Mouse (Mus musculus): Measurements from ENCODE around the gene Tmem50a. TPM values are rescaled to one million over a fixed set of nuclear protein-coding genes. Genes with fewer than 3 reads are reported as not detected.

Tmem50a gene
- polyA plus RNA-seq, 1 experiment = 121 TPM

- Histone ChIP-seq H3K27me3 (ENCODE audit: control insufficient read depth, insufficient read depth, insufficient read length) (peaks cover 13% of the 10 kb centered on the region), H3K4me2 (ENCODE audit: low read depth) (no peak overlapping the region), H3ac (ENCODE audit: control insufficient read depth, insufficient read length) (no peak overlapping the region), H3K4me3 (no peak overlapping the region), H3K36me3 (ENCODE audit: control insufficient read depth, insufficient read depth) (no peaks in the 10 kb centered on the region), H3K79me2 (ENCODE audit: control insufficient read depth, insufficient read depth) (no peaks in the 10 kb centered on the region)
- TF ChIP-seq POLR2A (IDR thresholded peaks at IDR 0.05; ENCODE audit: insufficient read length, low read depth) (no peak), USF1 (IDR thresholded peaks at IDR 0.05; ENCODE audit: low read depth) (no peak)
Measured at GRCm38 (mm10) chr4:134869815-134870375, 44.9 kb downstream of the Tmem50a start.

GRCm38 (mm10) chr4:134869068-134869730 lies 45.6 kb downstream of the Tmem50a start:
- H3ac ChIP-seq (ENCODE audit: control insufficient read depth, insufficient read length) = no peak overlapping the region
- no peak for TF ChIP-seq MYOG (IDR thresholded peaks at IDR 0.05; ENCODE audit: control insufficient read depth in 1 of 3, insufficient read depth in 1 of 3, insufficient read length in 2 of 3, low read depth in 2 of 3)
- TF ChIP-seq POLR2AphosphoS2 (IDR thresholded peaks at IDR 0.05; ENCODE audit: insufficient read length, low read depth) = no peak
- no peak for TF ChIP-seq POLR2A (IDR thresholded peaks at IDR 0.05; ENCODE audit: insufficient read length, low read depth)
- TF ChIP-seq MYOD1 (IDR thresholded peaks at IDR 0.05; ENCODE audit: control insufficient read depth in 1 of 3, insufficient read length in 2 of 3, low read depth in 2 of 3) = no peak
- no peak for TF ChIP-seq E2F4 (IDR thresholded peaks at IDR 0.05; ENCODE audit: insufficient read depth)
- TF ChIP-seq TCF12 (IDR thresholded peaks at IDR 0.05; ENCODE audit: insufficient read depth, poor library complexity, severe bottlenecking) = no peak
- TF ChIP-seq REST (IDR thresholded peaks at IDR 0.05; ENCODE audit: insufficient read depth, insufficient read length) = no peak
- TF ChIP-seq SRF (IDR thresholded peaks at IDR 0.05; ENCODE audit: control insufficient read depth, insufficient read length, low read depth) = no peak
- H3K27me3 ChIP-seq (ENCODE audit: control insufficient read depth, insufficient read depth, insufficient read length) = peaks cover 18% of the 10 kb centered on the region
- no peaks in the 10 kb centered on the region for H3K79me2 ChIP-seq (ENCODE audit: control insufficient read depth, insufficient read depth)
- H3K36me3 ChIP-seq (ENCODE audit: control insufficient read depth, insufficient read depth) = no peaks in the 10 kb centered on the region
- no peak overlapping the region for H3K4me3 ChIP-seq
- H3K4me2 ChIP-seq (ENCODE audit: low read depth) = no peak overlapping the region

GRCm38 (mm10) chr4:134868490-134868889 lies 46.3 kb downstream of the Tmem50a start:
- Histone ChIP-seq H3K79me2 (ENCODE audit: control insufficient read depth, insufficient read depth) (no peaks in the 10 kb centered on the region), H3K4me2 (ENCODE audit: low read depth) (no peak overlapping the region), H3K27me3 (ENCODE audit: control insufficient read depth, insufficient read depth, insufficient read length) (peaks cover 19% of the 10 kb centered on the region), H3K4me3 (no peak overlapping the region), H3K36me3 (ENCODE audit: control insufficient read depth, insufficient read depth) (no peaks in the 10 kb centered on the region), H3ac (ENCODE audit: control insufficient read depth, insufficient read length) (no peak overlapping the region)
- TF ChIP-seq POLR2A (IDR thresholded peaks at IDR 0.05; ENCODE audit: insufficient read length, low read depth) (no peak), CEBPB (IDR thresholded peaks at IDR 0.05; ENCODE audit: insufficient read depth, poor library complexity, severe bottlenecking) (no peak), MYOG (IDR thresholded peaks at IDR 0.05; ENCODE audit: control insufficient read depth in 1 of 3, insufficient read depth in 1 of 3, insufficient read length in 2 of 3, low read depth in 2 of 3) (no peak), MAX (IDR thresholded peaks at IDR 0.05; ENCODE audit: low read depth) (no peak), REST (IDR thresholded peaks at IDR 0.05; ENCODE audit: insufficient read depth, insufficient read length) (no peak), MYOD1 (IDR thresholded peaks at IDR 0.05; ENCODE audit: control insufficient read depth in 1 of 3, insufficient read length in 2 of 3, low read depth in 2 of 3) (no peak), POLR2AphosphoS2 (IDR thresholded peaks at IDR 0.05; ENCODE audit: insufficient read length, low read depth) (no peak), TCF12 (IDR thresholded peaks at IDR 0.05; ENCODE audit: insufficient read depth, poor library complexity, severe bottlenecking) (no peak), E2F4 (IDR thresholded peaks at IDR 0.05; ENCODE audit: insufficient read depth) (no peak), TCF3 (IDR thresholded peaks at IDR 0.05; ENCODE audit: insufficient read length, low read depth) (no peak), USF1 (IDR thresholded peaks at IDR 0.05; ENCODE audit: low read depth) (no peak), SRF (IDR thresholded peaks at IDR 0.05; ENCODE audit: control insufficient read depth, insufficient read length, low read depth) (no peak)

- Histone ChIP-seq H3K4me3 (no peak overlapping the region), H3K79me2 (ENCODE audit: control insufficient read depth, insufficient read depth) (no peaks in the 10 kb centered on the region), H3K27me3 (ENCODE audit: control insufficient read depth, insufficient read depth, insufficient read length) (peaks cover 19% of the 10 kb centered on the region), H3K4me2 (ENCODE audit: low read depth) (no peak overlapping the region), H3K36me3 (ENCODE audit: control insufficient read depth, insufficient read depth) (no peaks in the 10 kb centered on the region), H3ac (ENCODE audit: control insufficient read depth, insufficient read length) (no peak overlapping the region)
- no peak for TF ChIP-seq CEBPB (IDR thresholded peaks at IDR 0.05; ENCODE audit: insufficient read depth, poor library complexity, severe bottlenecking)
- TF ChIP-seq SRF (IDR thresholded peaks at IDR 0.05; ENCODE audit: control insufficient read depth, insufficient read length, low read depth) = no peak
- TF ChIP-seq TCF3 (IDR thresholded peaks at IDR 0.05; ENCODE audit: insufficient read length, low read depth) = no peak
- TF ChIP-seq USF1 (IDR thresholded peaks at IDR 0.05; ENCODE audit: low read depth) = no peak
Measured at GRCm38 (mm10) chr4:134868065-134868464, 46.8 kb downstream of the Tmem50a start.

- H3K4me2 ChIP-seq (ENCODE audit: low read depth) = no peak overlapping the region
- no peak overlapping the region for H3ac ChIP-seq (ENCODE audit: control insufficient read depth, insufficient read length)
- TF ChIP-seq MYOG (IDR thresholded peaks at IDR 0.05; ENCODE audit: control insufficient read depth in 1 of 3, insufficient read depth in 1 of 3, insufficient read length in 2 of 3, low read depth in 2 of 3) (no peak), USF1 (IDR thresholded peaks at IDR 0.05; ENCODE audit: low read depth) (no peak), MYOD1 (IDR thresholded peaks at IDR 0.05; ENCODE audit: control insufficient read depth in 1 of 3, insufficient read length in 2 of 3, low read depth in 2 of 3) (no peak), POLR2AphosphoS2 (IDR thresholded peaks at IDR 0.05; ENCODE audit: insufficient read length, low read depth) (no peak), TCF12 (IDR thresholded peaks at IDR 0.05; ENCODE audit: insufficient read depth, poor library complexity, severe bottlenecking) (no peak), SRF (IDR thresholded peaks at IDR 0.05; ENCODE audit: control insufficient read depth, insufficient read length, low read depth) (no peak), MAX (IDR thresholded peaks at IDR 0.05; ENCODE audit: low read depth) (no peak), REST (IDR thresholded peaks at IDR 0.05; ENCODE audit: insufficient read depth, insufficient read length) (no peak), CEBPB (IDR thresholded peaks at IDR 0.05; ENCODE audit: insufficient read depth, poor library complexity, severe bottlenecking) (no peak), TCF3 (IDR thresholded peaks at IDR 0.05; ENCODE audit: insufficient read length, low read depth) (no peak), POLR2A (IDR thresholded peaks at IDR 0.05; ENCODE audit: insufficient read length, low read depth) (no peak), E2F4 (IDR thresholded peaks at IDR 0.05; ENCODE audit: insufficient read depth) (no peak)
- H3K36me3 ChIP-seq (ENCODE audit: control insufficient read depth, insufficient read depth) = no peaks in the 10 kb centered on the region
- H3K4me3 ChIP-seq = no peak overlapping the region
- peaks cover 19% of the 10 kb centered on the region for H3K27me3 ChIP-seq (ENCODE audit: control insufficient read depth, insufficient read depth, insufficient read length)
- no peaks in the 10 kb centered on the region for H3K79me2 ChIP-seq (ENCODE audit: control insufficient read depth, insufficient read depth)
Measured at GRCm38 (mm10) chr4:134867661-134868060, 47.2 kb downstream of the Tmem50a start.

Measured in myocyte (in vitro differentiated cells).